Mouse (Mus musculus): Measurements from ENCODE around the gene Atg13. TPM values are rescaled to one million over a fixed set of nuclear protein-coding genes. Genes with fewer than 3 reads are reported as not detected.

Gene Atg13
- polyA plus RNA-seq, 1 experiment from 2014 or later = 28.9 TPM

DNA sequence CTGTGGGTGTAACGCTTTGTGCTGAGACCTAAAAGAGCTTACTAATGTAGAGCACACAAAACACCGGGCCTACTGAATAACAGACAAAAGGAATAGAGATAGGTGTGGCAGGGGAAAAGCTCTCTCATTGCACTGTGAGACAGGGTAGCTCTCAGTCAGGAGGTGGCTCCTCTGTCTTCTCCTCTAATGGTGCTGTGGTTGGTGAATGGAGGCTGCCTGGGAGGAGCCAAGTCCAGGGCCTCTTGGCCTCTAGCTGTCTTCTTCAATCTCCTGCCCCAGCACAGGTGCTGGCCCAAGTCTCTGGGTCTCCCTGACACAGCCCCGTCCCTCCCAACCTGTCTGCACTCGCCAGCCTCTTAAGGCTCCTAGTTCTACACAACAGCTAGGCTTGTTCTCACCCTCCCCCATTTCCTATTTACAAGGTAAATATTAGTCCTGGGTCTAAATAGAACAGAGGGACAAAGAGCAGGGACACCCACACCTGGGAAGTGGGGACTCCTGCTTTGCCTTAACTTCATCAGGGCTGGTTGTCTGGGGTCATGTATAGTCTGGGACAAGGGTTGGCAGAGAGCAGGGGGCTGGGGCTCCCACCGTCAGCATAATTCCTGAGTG lies 73.5 kb downstream of the Atg13 start:
- 81% methylated on average over 5 of the region's 5 CpGs for WGBS
- peaks cover 4% of the 10 kb centered on the region for H3K36me3 ChIP-seq (replicated peaks)
- H3K27ac ChIP-seq (replicated peaks) = no peak overlapping the region
- H3K9me3 ChIP-seq = no peaks in the 10 kb centered on the region
- H3K4me3 ChIP-seq = no peak overlapping the region
- no peak for DNase-seq (ENCODE audit: low spot score)
- H3K4me1 ChIP-seq = 0 out of 2 replicates have a peak, but pooled peaks cover 3% of the 10 kb centered on the region
- no peaks in the 10 kb centered on the region for H3K27me3 ChIP-seq (replicated peaks; ENCODE audit: low read depth, poor library complexity, severe bottlenecking)

DNA sequence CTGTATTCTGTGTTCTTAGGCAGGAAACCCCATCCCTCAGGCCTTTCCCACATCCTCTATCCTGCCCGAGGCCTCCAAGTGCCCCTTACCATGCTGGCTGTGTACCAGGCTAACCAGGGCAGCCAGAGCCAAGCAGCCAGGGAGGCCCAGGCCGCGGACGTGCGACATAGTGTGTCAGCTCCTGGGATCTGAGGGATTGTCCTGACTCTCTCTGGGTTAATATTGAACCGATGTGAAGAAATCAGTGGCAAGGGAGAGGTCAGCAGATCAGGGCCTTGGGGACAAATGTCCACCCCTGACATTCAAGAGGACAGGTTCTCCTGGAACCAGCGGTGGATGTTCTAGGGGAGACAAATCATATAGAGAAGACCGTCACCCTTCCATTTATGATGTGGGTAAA lies 74.1 kb downstream of the Atg13 start, which contains the start of gene F2:
F2 (minus strand) TSS at position 186 of the 400 bp plus-strand sequence.
- WGBS = 88% methylated on average over 8 of the region's 8 CpGs
- H3K9me3 ChIP-seq = no peaks in the 10 kb centered on the region
- H3K4me3 ChIP-seq = no peak within 1 kb of the TSS
- no peak for DNase-seq (ENCODE audit: low spot score)
- 0 out of 2 replicates have a peak, but pooled peaks cover 3% of the 10 kb centered on the region for H3K4me1 ChIP-seq
- H3K27ac ChIP-seq (replicated peaks) = no peak within 1 kb of the TSS
- no peaks in the 10 kb centered on the region for H3K36me3 ChIP-seq (replicated peaks)
- no peaks in the 10 kb centered on the region for H3K27me3 ChIP-seq (replicated peaks; ENCODE audit: low read depth, poor library complexity, severe bottlenecking)

DNA sequence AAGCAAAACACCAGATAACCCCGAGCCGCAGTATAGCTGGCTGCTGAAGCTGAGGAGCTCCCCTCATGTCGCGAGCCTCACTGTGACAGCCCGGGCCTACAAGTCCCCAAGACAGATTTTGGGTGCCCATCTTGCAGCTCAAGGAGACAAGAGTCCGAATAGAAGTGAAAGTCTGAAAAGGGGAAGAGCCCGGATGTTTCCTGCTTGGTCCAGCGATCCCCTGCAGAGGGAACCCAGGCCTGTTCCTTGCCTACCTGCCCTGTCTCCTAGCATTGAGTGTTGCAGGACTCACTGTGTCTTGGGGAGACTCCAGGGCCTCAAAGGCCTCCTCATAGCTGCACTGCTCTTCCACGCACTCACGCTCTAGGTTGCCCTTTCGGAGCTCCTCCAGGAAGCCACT lies 74.9 kb downstream of the Atg13 start:
- Histone ChIP-seq H3K27me3 (replicated peaks; ENCODE audit: low read depth, poor library complexity, severe bottlenecking) (no peaks in the 10 kb centered on the region), H3K36me3 (replicated peaks) (no peaks in the 10 kb centered on the region), H3K4me3 (no peak overlapping the region), H3K9me3 (no peaks in the 10 kb centered on the region), H3K27ac (replicated peaks) (no peak overlapping the region), H3K4me1 (0 out of 2 replicates have a peak, but pooled peaks cover 3% of the 10 kb centered on the region)
- DNase-seq (ENCODE audit: low spot score) = no peak
- WGBS = 87% methylated on average over 11 of the region's 11 CpGs

DNA sequence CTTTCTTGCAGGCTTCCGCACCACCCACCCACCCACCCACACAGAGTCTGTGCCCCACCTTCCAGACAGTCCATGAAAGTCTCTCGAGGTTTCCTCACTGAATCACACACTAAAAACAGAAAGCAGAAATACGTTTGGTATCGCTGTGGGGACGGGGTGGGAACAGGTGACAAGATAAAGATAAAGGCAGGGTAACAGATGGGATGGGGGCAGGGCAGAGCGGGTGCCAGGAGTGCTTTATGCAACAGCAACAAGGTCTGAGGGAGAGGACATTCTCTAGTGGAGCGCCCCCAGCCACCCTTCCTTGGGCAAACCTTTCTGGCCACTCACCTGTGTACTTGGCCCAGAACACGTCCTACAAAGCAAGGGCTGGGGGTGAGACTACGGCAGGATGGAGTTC lies 75.5 kb downstream of the Atg13 start:
- no peak overlapping the region for H3K4me3 ChIP-seq
- H3K27ac ChIP-seq (replicated peaks) = no peak overlapping the region
- H3K9me3 ChIP-seq = no peaks in the 10 kb centered on the region
- H3K27me3 ChIP-seq (replicated peaks; ENCODE audit: low read depth, poor library complexity, severe bottlenecking) = no peaks in the 10 kb centered on the region
- no peaks in the 10 kb centered on the region for H3K36me3 ChIP-seq (replicated peaks)
- H3K4me1 ChIP-seq = 0 out of 2 replicates have a peak, but pooled peaks cover 3% of the 10 kb centered on the region
- 85% methylated on average over 9 of the region's 9 CpGs for WGBS
- no peak for DNase-seq (ENCODE audit: low spot score)

DNA sequence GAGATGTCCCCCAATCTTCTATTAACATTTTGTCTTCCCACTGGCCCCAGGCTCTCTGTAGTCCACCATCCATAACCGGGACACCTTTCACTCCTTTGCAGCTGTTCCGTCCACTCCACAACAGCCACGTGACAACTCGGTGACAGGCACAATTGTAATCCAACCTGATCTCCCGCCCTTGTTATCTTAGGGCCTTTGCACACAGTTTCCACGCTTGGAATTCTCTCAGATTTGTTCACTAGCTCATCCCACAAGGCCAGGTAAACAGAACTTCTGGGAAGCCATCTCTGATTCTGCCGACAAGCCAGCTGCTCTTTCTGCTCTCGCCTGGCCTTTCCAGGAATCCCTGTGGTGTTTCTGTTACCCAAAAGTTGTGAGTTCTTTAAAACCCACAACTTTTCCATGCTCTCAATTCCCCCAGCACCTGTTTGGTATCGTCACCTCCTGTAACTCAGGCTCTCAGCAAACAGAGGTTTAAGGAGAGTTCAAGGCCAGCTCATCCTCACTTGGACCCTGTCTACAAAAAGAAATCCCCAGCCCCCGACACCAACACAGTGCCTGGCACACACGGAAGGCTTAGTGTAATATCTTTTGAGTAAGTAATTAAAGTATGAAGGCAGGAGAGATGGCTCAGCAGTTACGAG lies 76.9 kb downstream of the Atg13 start:
- 0 out of 2 replicates have a peak, but pooled peaks cover 3% of the 10 kb centered on the region for H3K4me1 ChIP-seq
- H3K27me3 ChIP-seq (replicated peaks; ENCODE audit: low read depth, poor library complexity, severe bottlenecking) = no peaks in the 10 kb centered on the region
- DNase-seq (ENCODE audit: low spot score) = no peak
- 85% methylated on average over 12 of the region's 12 CpGs for WGBS
- no peaks in the 10 kb centered on the region for H3K9me3 ChIP-seq
- no peak overlapping the region for H3K27ac ChIP-seq (replicated peaks)
- H3K4me3 ChIP-seq = no peak overlapping the region
- H3K36me3 ChIP-seq (replicated peaks) = no peaks in the 10 kb centered on the region

DNA sequence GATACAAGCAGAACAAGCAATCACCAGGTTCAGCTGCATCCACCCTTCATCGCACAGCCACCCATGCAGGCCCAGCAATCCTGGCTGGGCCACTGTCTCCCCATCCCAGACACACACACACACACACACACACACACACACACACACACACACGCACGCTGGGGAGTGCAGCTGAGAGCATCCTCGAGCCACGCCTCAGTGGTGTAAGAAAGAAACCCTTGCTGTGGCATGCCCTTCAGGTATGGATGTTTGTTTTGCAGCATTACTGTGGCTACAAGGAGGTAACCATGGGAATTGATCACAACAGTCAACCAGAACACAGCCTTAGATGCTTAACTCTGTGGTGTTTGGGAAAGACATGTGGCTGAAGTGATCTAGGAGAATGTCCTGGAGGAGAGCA lies 78.1 kb downstream of the Atg13 start:
- WGBS = 82% methylated on average over 5 of the region's 5 CpGs
- H3K9me3 ChIP-seq = no peaks in the 10 kb centered on the region
- DNase-seq (ENCODE audit: low spot score) = no peak
- no peak overlapping the region for H3K4me3 ChIP-seq
- H3K4me1 ChIP-seq = 0 out of 2 replicates have a peak, but pooled peaks cover 3% of the 10 kb centered on the region
- no peak overlapping the region for H3K27ac ChIP-seq (replicated peaks)
- H3K36me3 ChIP-seq (replicated peaks) = no peaks in the 10 kb centered on the region
- H3K27me3 ChIP-seq (replicated peaks; ENCODE audit: low read depth, poor library complexity, severe bottlenecking) = no peaks in the 10 kb centered on the region

DNA sequence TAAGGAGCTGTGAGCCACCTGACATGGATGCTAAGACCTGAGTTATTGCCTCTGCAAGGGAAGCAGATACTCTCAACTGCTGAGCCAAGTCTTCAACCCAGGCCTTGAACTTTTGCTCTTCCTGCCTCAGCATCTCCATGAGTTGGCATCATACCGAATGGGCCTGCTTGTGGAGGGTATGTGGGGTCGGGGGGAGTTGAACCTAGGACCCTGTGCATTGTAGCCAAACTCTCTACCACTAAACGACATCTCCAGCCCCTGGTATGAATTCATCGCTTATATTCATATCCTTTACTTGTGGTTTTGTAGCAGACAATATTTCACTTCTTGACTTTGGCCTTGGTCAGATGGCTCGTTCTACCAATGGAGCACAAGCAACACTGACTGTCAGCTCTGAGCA lies 78.5 kb downstream of the Atg13 start:
- H3K27me3 ChIP-seq (replicated peaks; ENCODE audit: low read depth, poor library complexity, severe bottlenecking) = no peaks in the 10 kb centered on the region
- no peaks in the 10 kb centered on the region for H3K36me3 ChIP-seq (replicated peaks)
- 90% methylated on average over 5 of the region's 5 CpGs for WGBS
- no peaks in the 10 kb centered on the region for H3K9me3 ChIP-seq
- H3K4me1 ChIP-seq = 0 out of 2 replicates have a peak, but pooled peaks cover 3% of the 10 kb centered on the region
- no peak overlapping the region for H3K27ac ChIP-seq (replicated peaks)
- no peak for DNase-seq (ENCODE audit: low spot score)
- H3K4me3 ChIP-seq = no peak overlapping the region

DNA sequence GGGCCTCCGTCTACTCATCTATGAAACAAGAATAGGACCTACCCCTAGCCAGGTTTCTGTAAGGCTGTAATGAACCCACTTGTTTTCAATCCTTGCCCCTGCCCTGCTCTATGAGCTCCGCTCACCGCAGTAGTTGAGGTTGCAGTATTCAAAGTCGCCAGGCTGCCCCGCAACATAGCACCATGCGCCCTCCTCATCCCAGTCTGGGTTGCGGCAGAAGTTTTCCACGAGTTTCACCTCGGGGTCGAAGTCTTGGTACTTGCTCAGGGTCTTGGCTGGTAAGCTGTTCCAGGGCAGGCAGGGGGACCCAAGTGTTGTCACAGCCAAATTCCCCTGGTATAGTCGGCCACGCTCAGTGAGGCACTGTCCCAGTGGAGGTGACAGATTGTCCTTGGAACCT lies 80.0 kb downstream of the Atg13 start:
- Histone ChIP-seq H3K36me3 (replicated peaks) (no peaks in the 10 kb centered on the region), H3K27me3 (replicated peaks; ENCODE audit: low read depth, poor library complexity, severe bottlenecking) (no peaks in the 10 kb centered on the region), H3K27ac (replicated peaks) (no peak overlapping the region), H3K9me3 (no peaks in the 10 kb centered on the region), H3K4me3 (no peak overlapping the region), H3K4me1 (no peaks in the 10 kb centered on the region)
- no peak for DNase-seq (ENCODE audit: low spot score)
- 92% methylated on average over 12 of the region's 12 CpGs for WGBS

DNA sequence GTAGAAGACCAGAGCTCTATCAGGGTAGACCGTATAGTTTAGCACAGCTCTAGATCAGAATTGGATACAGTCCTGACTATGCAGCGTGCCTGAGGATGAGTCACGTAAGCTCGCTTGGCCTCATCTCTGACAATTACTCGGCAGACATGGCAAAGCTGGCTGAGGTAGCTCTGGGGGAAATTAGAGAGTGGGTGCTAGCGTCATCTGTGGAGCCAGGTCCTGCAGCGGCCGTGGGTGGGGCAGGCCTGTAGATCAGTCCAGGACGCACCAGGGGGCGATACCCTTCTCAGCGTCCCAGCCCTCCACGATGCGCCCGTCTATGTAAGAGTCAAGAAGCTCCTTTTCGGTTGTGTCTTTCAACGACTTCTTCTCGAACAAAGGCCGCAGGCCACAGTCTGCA lies 80.7 kb downstream of the Atg13 start:
- 87% methylated on average over 18 of the region's 18 CpGs for WGBS
- Histone ChIP-seq H3K4me3 (no peak overlapping the region), H3K36me3 (replicated peaks) (no peaks in the 10 kb centered on the region), H3K4me1 (no peaks in the 10 kb centered on the region), H3K27ac (replicated peaks) (no peak overlapping the region), H3K27me3 (replicated peaks; ENCODE audit: low read depth, poor library complexity, severe bottlenecking) (no peaks in the 10 kb centered on the region), H3K9me3 (no peaks in the 10 kb centered on the region)
- no peak for DNase-seq (ENCODE audit: low spot score)

DNA sequence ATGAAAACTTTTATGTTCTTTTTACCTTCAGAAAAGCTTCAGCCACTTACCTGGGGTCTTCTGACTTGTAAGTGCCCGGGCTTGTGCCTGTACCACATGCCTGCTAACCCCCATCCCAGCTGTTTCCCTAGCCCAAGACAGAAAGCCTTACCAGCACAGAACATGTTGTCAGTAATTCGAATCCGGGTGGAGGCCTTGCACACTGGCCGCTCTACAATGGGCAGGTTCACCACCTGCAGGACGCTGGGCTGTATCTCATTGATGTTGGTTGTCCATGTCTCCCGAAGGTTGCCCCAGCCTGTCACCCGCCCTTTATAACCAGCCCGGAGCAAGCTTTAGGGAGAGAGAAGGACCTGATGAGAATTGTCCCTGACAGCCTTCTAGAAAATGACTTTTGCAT lies 82.2 kb downstream of the Atg13 start:
- no peak overlapping the region for H3K4me3 ChIP-seq
- H3K4me1 ChIP-seq = no peaks in the 10 kb centered on the region
- DNase-seq (ENCODE audit: low spot score) = no peak
- H3K27me3 ChIP-seq (replicated peaks; ENCODE audit: low read depth, poor library complexity, severe bottlenecking) = no peaks in the 10 kb centered on the region
- H3K27ac ChIP-seq (replicated peaks) = no peak overlapping the region
- 92% methylated on average over 8 of the region's 8 CpGs for WGBS
- no peaks in the 10 kb centered on the region for H3K9me3 ChIP-seq
- H3K36me3 ChIP-seq (replicated peaks) = peaks cover 12% of the 10 kb centered on the region

DNA sequence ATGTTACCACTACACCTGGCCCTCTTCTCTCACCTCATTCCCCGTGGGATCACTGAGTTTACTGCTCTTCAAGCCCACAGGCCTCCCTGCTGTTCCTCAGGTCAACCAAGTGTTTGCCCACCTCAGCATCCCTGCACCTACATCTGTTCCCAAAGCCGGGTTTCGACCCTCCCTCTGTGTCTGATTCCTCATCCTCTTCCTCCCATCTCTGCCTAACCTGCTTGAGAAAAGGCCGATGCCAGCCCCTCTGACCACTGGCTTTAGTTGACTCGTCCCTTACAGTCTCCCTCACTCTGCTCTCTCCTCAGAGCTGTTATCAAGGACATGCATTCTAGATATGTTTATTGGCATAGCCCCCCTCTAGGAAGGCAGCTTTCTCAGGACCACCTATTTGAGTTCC lies 82.9 kb downstream of the Atg13 start:
- Histone ChIP-seq H3K27ac (replicated peaks) (no peak overlapping the region), H3K36me3 (replicated peaks) (peaks cover 19% of the 10 kb centered on the region), H3K27me3 (replicated peaks; ENCODE audit: low read depth, poor library complexity, severe bottlenecking) (no peaks in the 10 kb centered on the region), H3K9me3 (no peaks in the 10 kb centered on the region), H3K4me1 (no peaks in the 10 kb centered on the region), H3K4me3 (no peak overlapping the region)
- WGBS = 78% methylated on average over 5 of the region's 5 CpGs
- no peak for DNase-seq (ENCODE audit: low spot score)

All from embryonic facial prominence, embryonic 10.5 days (tissue).